Mouse (Mus musculus) embryonic fibroblast, embryonic 13.5 days (primary cell): ENCODE data around the gene Ergic1.

Experiments
- CTCF ChIP-seq: IDR thresholded peaks from 2 replicates; pipeline ENCODE4 v1.5.1; 2011; ENCODE audit warnings: mild to moderate bottlenecking, control low read depth, low read length, moderate library complexity, borderline replicate concordance; ENCODE audit not compliant: insufficient read depth
- POLR2A ChIP-seq: IDR thresholded peaks from 2 replicates; pipeline ENCODE4 v1.6.1; 2011; ENCODE audit warnings: low read depth, mild to moderate bottlenecking, control low read depth, low read length, moderate library complexity

GRCm38 (mm10) chr17:26531395-26532027 lies 29.8 kb upstream of the Ergic1 start:
- TF ChIP-seq POLR2A, result no peak
- TF ChIP-seq CTCF, result no peak
